Mouse (Mus musculus) heart, adult 2 months (tissue): ENCODE measurements around the gene Smpd2. TPM values are rescaled to one million over a fixed set of nuclear protein-coding genes. Genes with fewer than 3 reads are reported as not detected.

Experiments
- DNase-seq, 2 experiments: peaks; one replicate each; pipeline ENCODE4 v3.0.0; 2021
- H3K27ac ChIP-seq: fragments of 200-600 bp; 2 replicates; pipeline ENCODE4 v1.8.1; 2022
- H3K27me3 ChIP-seq: fragments of 200-500 bp; 2 replicates; pipeline ENCODE4 v1.6.1; 2012; ENCODE audit warnings: mild to moderate bottlenecking, low read length, inconsistent platforms, mixed read lengths; ENCODE audit not compliant: control insufficient read depth, insufficient read depth
- H3K36me3 ChIP-seq: fragments of 200-500 bp; 2 replicates; pipeline ENCODE4 v1.6.1; 2012; ENCODE audit warnings: low read length, inconsistent platforms; ENCODE audit not compliant: control insufficient read depth, insufficient read depth
- H3K4me1 ChIP-seq: fragments of 200-500 bp; 2 replicates; pipeline ENCODE4 v1.6.1; 2011; ENCODE audit warnings: low read length; ENCODE audit not compliant: control insufficient read depth, insufficient read depth
- H3K4me3 ChIP-seq: fragments of 200-600 bp; 2 replicates; pipeline ENCODE4 v1.8.1; 2022
- H3K79me2 ChIP-seq: fragments of 200-500 bp; replicated peaks from 2 replicates; pipeline ENCODE4 v1.6.1; 2012; ENCODE audit warnings: mild to moderate bottlenecking, inconsistent platforms, low read length, moderate library complexity, mixed read lengths; ENCODE audit not compliant: control insufficient read depth, insufficient read depth
- H3K9ac ChIP-seq: fragments of 200-500 bp; 2 replicates; pipeline ENCODE4 v1.6.1; 2012; ENCODE audit warnings: low read depth, mild to moderate bottlenecking, control low read depth, inconsistent platforms, low read length, mixed read lengths
- CTCF ChIP-seq: fragments of 200-600 bp; IDR thresholded peaks from 2 replicates; pipeline ENCODE4 v1.8.1; 2022; ENCODE audit warnings: antibody characterized with exemption, mild to moderate bottlenecking, moderate library complexity
- EP300 ChIP-seq: fragments of 200-500 bp; IDR thresholded peaks from 2 replicates; pipeline ENCODE4 v1.6.1; 2011; ENCODE audit warnings: low read depth, low read length, control low read depth; ENCODE audit not compliant: insufficient read depth
- POLR2A ChIP-seq: fragments of 200-500 bp; IDR thresholded peaks from 2 replicates; pipeline ENCODE4 v1.6.1; 2011; ENCODE audit warnings: mild to moderate bottlenecking, low read depth, low read length, control low read depth; ENCODE audit not compliant: insufficient read depth
- WGBS: fragments of 180-500 bp; shearing (Covaris S2); methylation state at CpG from one replicate; pipeline ENCODE4 v1.1.7; 2018; 5-methylcytosine and 5-hydroxymethylcytosine counted together
- intact Hi-C: fragments of 180-260 bp; cut with DNase I; formaldehyde crosslinking; loops from one replicate; pipeline ENCODE4 v1.15.1; 2025
- polyA plus RNA-seq: library from polyadenylated mRNA; depleted of rRNA; stranded (reverse); fragments of >200 nt; gene quantifications from 2 replicates; pipeline ENCODE4 v1.2.3, GENCODE M21; 2012; rRNA removed
- total RNA-seq, 2 experiments: library from RNA; stranded (reverse); gene quantifications; 2 replicates each; pipeline ENCODE4 v1.2.3; 2021

Gene Smpd2
- total and polyA plus RNA-seq, 3 experiments: 31.8 to 60.8 (median 36.2) TPM

DNA sequence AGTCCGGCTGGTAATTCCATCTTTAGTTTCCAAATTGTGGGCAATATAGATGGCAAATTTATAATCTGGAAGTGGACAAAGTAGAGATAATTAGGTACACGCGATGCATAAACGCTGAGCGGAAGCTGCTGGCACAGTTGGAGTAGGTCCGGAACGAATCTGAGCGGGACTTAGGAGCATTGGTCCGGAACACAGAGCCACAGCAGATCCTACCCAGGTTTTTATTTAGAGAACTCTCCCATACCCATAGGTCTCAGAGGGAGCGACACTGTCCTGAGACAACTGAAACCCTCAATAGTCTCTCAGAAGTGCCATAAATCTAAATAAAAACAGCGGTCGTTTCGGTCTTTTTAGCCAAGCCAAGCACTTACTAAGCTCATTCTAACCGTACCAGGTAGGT, 40.5 kb downstream of the Smpd2 start:
- TF ChIP-seq EP300: no peak
- no peak for TF ChIP-seq POLR2A
- no peak for TF ChIP-seq CTCF
- no peak for DNase-seq
- peak overlapping the region; percentile 81 for H3K4me3 ChIP-seq
- H3K4me1 ChIP-seq: peaks cover 2% of the 10 kb centered on the region; the same call in 1 of the 2 replicates
- H3K27me3 ChIP-seq: no peaks in the 10 kb centered on the region
- no peaks in the 10 kb centered on the region for H3K36me3 ChIP-seq
- 7% methylated on average over 14 of the region's 14 CpGs for WGBS
- H3K27ac ChIP-seq: peak overlapping the region; percentile 90
- H3K9ac ChIP-seq: peak overlapping the region; percentile 64
- H3K79me2 ChIP-seq: no peaks in the 10 kb centered on the region
- intact Hi-C loops: loop anchor here (1.0 kb wide), 2 partner anchors 28 to 41 kb away; partner anchors contain the start of genes Ppil6 and Smpd2

DNA sequence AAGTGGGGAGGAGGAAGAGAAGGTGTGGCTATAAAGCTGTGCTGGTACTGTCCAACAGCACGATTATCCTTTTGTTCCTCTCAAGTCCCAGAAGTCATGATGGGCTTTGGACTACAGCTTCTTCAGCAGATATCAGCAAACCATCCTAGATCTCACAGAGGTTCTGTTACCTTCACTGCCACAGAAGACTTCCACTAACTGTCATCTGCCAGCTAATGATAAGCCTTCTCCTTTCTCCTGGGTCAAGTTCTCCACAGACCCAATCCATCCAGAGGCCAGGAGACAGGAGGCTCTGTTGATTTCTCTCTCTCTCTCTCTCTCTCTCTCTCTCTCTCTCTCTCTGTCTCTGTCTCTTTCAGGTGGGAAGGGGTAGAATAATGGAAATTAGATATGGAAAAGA, 42.0 kb downstream of the Smpd2 start:
- 47% methylated on average over 1 of the region's 1 CpGs for WGBS
- intact Hi-C loops: no loop called here
- Histone ChIP-seq H3K4me3 (no peak overlapping the region), H3K4me1 (peaks cover 2% of the 10 kb centered on the region; the same call in 1 of the 2 replicates), H3K36me3 (no peaks in the 10 kb centered on the region), H3K79me2 (no peaks in the 10 kb centered on the region), H3K27ac (no peak overlapping the region), H3K9ac (no peak overlapping the region), H3K27me3 (no peaks in the 10 kb centered on the region)
- DNase-seq: no peak
- no peak for TF ChIP-seq CTCF
- no peak for TF ChIP-seq EP300
- TF ChIP-seq POLR2A: no peak

Other genes with a start within 250 kb of the Smpd2 start
- 10 to 100 TPM; 22.1 to 25.6 TPM for gene Fig4, start 187.1 kb downstream of the Smpd2 start, total RNA-seq
- gene Fig4, start 187.1 kb downstream of the Smpd2 start, polyA plus RNA-seq: 17.8 and 25.7 TPM in 2 replicates
- not detected for gene Ak9, start 186.4 kb downstream of the Smpd2 start, total RNA-seq
- 0.06 TPM in 1 of 2 replicates, not detected in the other for gene Ak9, start 186.4 kb downstream of the Smpd2 start, polyA plus RNA-seq
- 1 to 10 TPM; 6.9 to 7.9 TPM for gene Zbtb24, start 40.0 kb downstream of the Smpd2 start, total RNA-seq
- 6.0 and 8.7 TPM in 2 replicates for gene Zbtb24, start 40.0 kb downstream of the Smpd2 start, polyA plus RNA-seq
- 10 to 100 TPM in 1 of 2 experiments, 1 to 10 TPM in 1; 9.6 to 11.0 TPM for gene Mical1, start 14.1 kb downstream of the Smpd2 start, total RNA-seq
- 18.5 and 20.3 TPM in 2 replicates for gene Mical1, start 14.1 kb downstream of the Smpd2 start, polyA plus RNA-seq
- gene Ppil6, start 70 bp upstream of the Smpd2 start, total RNA-seq: 1 to 10 TPM in 1 of 2 experiments, under 1 TPM in 1; 0.84 to 1.7 TPM
- 0.59 and 1.2 TPM in 2 replicates for gene Ppil6, start 70 bp upstream of the Smpd2 start, polyA plus RNA-seq
- 100 to 1,000 TPM; 137 to 151 TPM for gene Cd164, start 29.0 kb upstream of the Smpd2 start, total RNA-seq
- 131 and 193 TPM in 2 replicates for gene Cd164, start 29.0 kb upstream of the Smpd2 start, polyA plus RNA-seq
- under 1 TPM in 1 of 2 experiments, not detected in 1; 0.11 TPM for gene Ccdc162, start 226.3 kb upstream of the Smpd2 start, total RNA-seq
- 0.09 and 0.49 TPM in 2 replicates for gene Ccdc162, start 226.3 kb upstream of the Smpd2 start, polyA plus RNA-seq